Comparison of ENCODE assay signal across 19 mouse cellular contexts in genomic region chr1:150416006-150416405, GRCm38 (mm10).
"Had no signal": no experiment of that assay in that cellular context is flagged by ENCODE, and none has a peak within 500 bp of the region (broad histone marks: within the 10 kb centered on the region; RNA-seq: fewer than 3 reads in every experiment).

No protein-coding gene starts in this region.

- DNase-seq: liver, postnatal 0 days; lung, adult 2 months; lung, postnatal 14 days; lung, postnatal 36 days; retina, postnatal 1 day; right cerebral cortex, adult 18-20 months; right cerebral cortex, postnatal 25 days; right cerebral cortex, postnatal 4 days; spleen, adult 18-20 months; thymus, adult 18-20 months; thymus, postnatal 14 days; thymus, postnatal 36 days had no signal

- H3K4me3 ChIP-seq: lung, embryonic 15.5 days; megakaryocyte, embryonic 14.5 days; midbrain, embryonic 13.5 days; midbrain, embryonic 15.5 days; neural tube, embryonic 12.5 days had no signal

- ATAC-seq: liver, postnatal 0 days; lung, postnatal 0 days; midbrain, embryonic 13.5 days; midbrain, embryonic 15.5 days had no signal

- H3K27ac ChIP-seq: lung, embryonic 15.5 days; macrophage; midbrain, embryonic 13.5 days; midbrain, embryonic 15.5 days; neural tube, embryonic 12.5 days had no signal
